Mouse (Mus musculus) bone marrow, adult 2 months (tissue): Measurements from ENCODE around the gene Gm49396.

Source experiments
- CTCF ChIP-seq: fragments of 200-500 bp; IDR thresholded peaks from 2 replicates; pipeline ENCODE4 v1.5.1; 2011; ENCODE audit warnings: low read length, control low read depth; ENCODE audit not compliant: control insufficient read depth, insufficient read depth
- POLR2A ChIP-seq: fragments of 200-500 bp; IDR thresholded peaks from 2 replicates; pipeline ENCODE4 v1.6.1; 2011; ENCODE audit warnings: low read depth, mild to moderate bottlenecking, control low read depth, low read length, borderline replicate concordance; ENCODE audit not compliant: control insufficient read depth

- 0 out of 2 replicates have a peak, but pooled peaks have one; percentile 7 for TF ChIP-seq CTCF
- TF ChIP-seq POLR2A = no peak
Observed at GRCm38 (mm10) chr7:30551445-30552101, 11.6 kb upstream of the Gm49396 start.
